Mouse (Mus musculus) limb, embryonic 14.5 days (tissue): ENCODE measurements around the gene Olfr178. TPM values are rescaled to one million over a fixed set of nuclear protein-coding genes. Genes with fewer than 3 reads are reported as not detected.

Experiments
- ATAC-seq: fragments of 200-750 bp; cut with Nextera tagmentation; 2 replicates; pipeline ENCODE4 v1.8.0; 2017; ENCODE audit warnings: low read depth, moderate number of reproducible peaks, moderate TSS enrichment; ENCODE audit not compliant: low FRiP score
- DNase-seq: peaks from one replicate; pipeline ENCODE4 v3.0.0-alpha.2; 2015; ENCODE audit warnings: low spot score
- H3K27ac ChIP-seq: fragments of 300-500 bp; sonication (generic); replicated peaks from 2 replicates; pipeline ENCODE4 v1.5.1; 2014; ENCODE audit warnings: low read depth, mild to moderate bottlenecking, low read length, moderate library complexity, mixed read lengths
- H3K27me3 ChIP-seq: fragments of 300-500 bp; sonication (generic); 2 replicates; pipeline ENCODE4 v1.6.1; 2014; ENCODE audit warnings: low read length, mixed read lengths; ENCODE audit not compliant: control insufficient read depth, insufficient read depth
- H3K36me3 ChIP-seq: fragments of 300-500 bp; sonication (generic); 2 replicates; pipeline ENCODE4 v1.6.1; 2014; ENCODE audit warnings: mild to moderate bottlenecking, low read length, moderate library complexity, mixed read lengths; ENCODE audit not compliant: control insufficient read depth, insufficient read depth
- H3K4me1 ChIP-seq: fragments of 300-500 bp; sonication (generic); 2 replicates; pipeline ENCODE4 v1.6.1; 2014; ENCODE audit warnings: antibody characterized with exemption, low read length, mixed read lengths; ENCODE audit not compliant: control insufficient read depth, insufficient read depth
- H3K4me2 ChIP-seq: fragments of 300-500 bp; sonication (generic); replicated peaks from 2 replicates; pipeline ENCODE4 v1.6.1; 2014; ENCODE audit warnings: low read depth, mild to moderate bottlenecking, low read length, moderate library complexity; ENCODE audit not compliant: severe bottlenecking
- H3K4me3 ChIP-seq: fragments of 300-500 bp; sonication (generic); replicated peaks from 2 replicates; pipeline ENCODE4 v1.5.1; 2014; ENCODE audit warnings: low read length
- H3K9ac ChIP-seq: fragments of 300-500 bp; sonication (generic); 2 replicates; pipeline ENCODE4 v1.6.1; 2014; ENCODE audit warnings: mild to moderate bottlenecking, low read depth, low read length, moderate library complexity; ENCODE audit not compliant: severe bottlenecking
- H3K9me3 ChIP-seq: fragments of 300-500 bp; sonication (generic); 2 replicates; pipeline ENCODE4 v1.6.1; 2016; ENCODE audit warnings: low read length; ENCODE audit not compliant: control insufficient read depth
- POLR2A ChIP-seq: fragments of 200-500 bp; IDR thresholded peaks from 2 replicates; pipeline ENCODE4 v1.8.0; 2012; ENCODE audit warnings: inconsistent platforms, mild to moderate bottlenecking, moderate library complexity, borderline replicate concordance; ENCODE audit not compliant: insufficient read depth, insufficient read length; ENCODE audit errors: extremely low read depth
- WGBS: fragments of 180-500 bp; shearing (Covaris S2); extraction: QIAGEN DNeasy Blood & Tissue Kit; methylation state at CpG from one replicate; pipeline ENCODE4 v1.1.7; 2014; 5-methylcytosine and 5-hydroxymethylcytosine counted together
- polyA plus RNA-seq, 2 experiments: library from polyadenylated mRNA; depleted of rRNA in 1 of 2; stranded (reverse) in 1 of 2; unstranded in 1 of 2; fragments of >200 nt; fragmentation: Nextera tagmentation in 1 of 2; extraction: Ambion mirVana in 1 of 2; gene quantifications; 2 replicates each; pipeline versions ENCODE4 v1.2.1 to v1.2.3; 2012 to 2014

The Olfr178 gene
- polyA plus RNA-seq (2012; rRNA removed) (not detected in 2 replicates), polyA plus RNA-seq (2014; fragmentation: Nextera tagmentation; extraction: Ambion mirVana) (not detected in 2 replicates)

DNA sequence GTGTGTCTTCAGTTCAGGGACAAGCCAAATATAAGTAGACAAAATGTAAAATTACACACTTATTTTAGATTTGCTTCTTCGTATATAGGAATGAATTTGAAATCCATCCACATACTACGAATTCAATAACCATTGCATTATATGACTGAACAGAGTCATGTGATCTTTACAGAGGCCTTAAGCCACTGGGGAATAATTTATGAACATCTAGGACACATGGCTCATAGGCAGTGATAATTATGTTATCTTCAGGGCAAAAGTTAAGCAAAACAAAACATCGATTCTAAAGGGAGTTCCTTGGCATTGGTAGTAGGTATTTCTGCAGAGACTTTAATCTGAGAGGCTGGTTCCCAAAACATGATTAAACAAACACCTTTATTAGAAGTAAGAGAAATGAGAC is at the start of gene Olfr178:
TSS of gene Olfr178 (minus strand) at position 101 of the 400 bp plus-strand sequence.
- no peak within 1 kb of the TSS for H3K4me2 ChIP-seq
- ATAC-seq: no peak
- no peak within 1 kb of the TSS for H3K27ac ChIP-seq
- no peak for DNase-seq
- H3K4me1 ChIP-seq: no peaks in the 10 kb centered on the region
- no peaks in the 10 kb centered on the region for H3K9me3 ChIP-seq
- H3K4me3 ChIP-seq: no peak within 1 kb of the TSS
- no peak within 1 kb of the TSS for H3K9ac ChIP-seq
- 90% methylated on average over 3 of the region's 3 CpGs for WGBS
- no peaks in the 10 kb centered on the region for H3K36me3 ChIP-seq
- no peaks in the 10 kb centered on the region for H3K27me3 ChIP-seq
- no peak for TF ChIP-seq POLR2A

DNA sequence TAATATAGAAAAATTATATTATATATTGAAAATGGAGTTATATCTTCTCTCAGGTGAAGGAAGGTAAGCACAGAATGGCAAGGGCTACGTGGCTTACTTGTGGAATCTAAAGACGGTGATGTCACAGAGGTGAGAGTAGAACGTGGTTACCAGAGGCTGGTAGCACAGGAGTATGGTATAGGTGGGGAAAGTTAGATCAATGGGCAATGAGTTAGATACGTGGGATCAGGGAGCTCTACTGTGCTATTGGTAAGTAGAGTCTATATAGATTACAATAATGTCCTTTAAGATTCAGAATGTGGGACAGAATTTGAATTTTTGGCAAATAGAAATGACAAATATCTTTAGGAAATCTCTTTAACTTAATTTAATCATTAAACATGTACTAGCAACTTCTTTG is 37.4 kb upstream of the Olfr178 start, which contains the start of gene Olfr180:
TSS of gene Olfr180 (minus strand) at position 101 of the 400 bp plus-strand sequence.
- no peak for DNase-seq
- Histone ChIP-seq H3K27ac (no peak within 1 kb of the TSS), H3K9ac (no peak within 1 kb of the TSS), H3K4me1 (no peaks in the 10 kb centered on the region), H3K36me3 (no peaks in the 10 kb centered on the region), H3K27me3 (no peaks in the 10 kb centered on the region), H3K9me3 (no peaks in the 10 kb centered on the region), H3K4me2 (no peak within 1 kb of the TSS), H3K4me3 (no peak within 1 kb of the TSS)
- WGBS: 77% methylated on average over 4 of the region's 4 CpGs
- TF ChIP-seq POLR2A: no peak
- no peak for ATAC-seq

DNA sequence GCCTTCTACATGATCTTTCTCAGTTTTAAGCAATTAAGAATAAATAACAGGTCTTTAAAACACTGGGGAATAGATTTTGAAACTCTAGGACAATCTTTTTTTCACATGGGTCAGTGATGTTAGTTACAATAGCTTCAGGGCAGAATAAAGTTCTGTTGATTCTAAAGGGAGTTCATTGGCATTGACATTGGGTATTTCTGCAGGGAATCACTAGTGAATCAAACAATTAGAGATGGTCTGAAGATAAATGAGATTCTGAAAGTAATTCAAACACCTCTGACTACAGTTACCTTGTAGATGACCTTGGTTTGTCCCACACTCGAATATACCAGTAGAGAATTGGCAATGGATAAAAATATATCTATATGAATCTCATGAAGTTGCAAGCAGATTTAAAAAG is 36.8 kb upstream of the Olfr178 start, which contains the start of gene Olfr181:
TSS of gene Olfr181 (minus strand) at position 101 of the 400 bp plus-strand sequence.
- H3K27ac ChIP-seq: no peak within 1 kb of the TSS
- H3K27me3 ChIP-seq: no peaks in the 10 kb centered on the region
- ATAC-seq: no peak
- no peaks in the 10 kb centered on the region for H3K9me3 ChIP-seq
- no peak within 1 kb of the TSS for H3K4me3 ChIP-seq
- H3K4me2 ChIP-seq: no peak within 1 kb of the TSS
- no peaks in the 10 kb centered on the region for H3K4me1 ChIP-seq
- 66% methylated on average over 1 of the region's 1 CpGs for WGBS
- TF ChIP-seq POLR2A: no peak
- H3K36me3 ChIP-seq: no peaks in the 10 kb centered on the region
- no peak for DNase-seq
- no peak within 1 kb of the TSS for H3K9ac ChIP-seq

DNA sequence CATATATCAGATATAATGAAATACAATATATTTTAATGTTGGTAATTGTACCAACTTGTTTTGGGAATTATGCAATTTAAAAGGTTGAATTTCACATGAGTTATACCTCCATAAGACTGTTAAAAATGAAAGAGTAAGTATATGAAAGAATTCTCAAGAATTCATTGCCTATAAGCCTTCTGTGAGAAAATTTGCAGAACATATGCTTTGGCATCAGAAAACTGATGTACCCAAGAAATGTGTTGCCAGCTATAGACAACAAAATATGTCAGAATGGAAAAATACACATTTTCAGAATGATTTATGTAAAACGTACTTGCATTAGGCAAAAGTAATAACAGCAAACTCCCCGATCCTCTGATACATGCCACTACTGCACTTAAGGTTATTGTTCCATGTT is 7.4 kb downstream of the Olfr178 start:
- H3K9ac ChIP-seq: no peak overlapping the region
- WGBS: 92% methylated on average over 2 of the region's 2 CpGs
- H3K4me2 ChIP-seq: no peak overlapping the region
- no peak overlapping the region for H3K4me3 ChIP-seq
- no peak overlapping the region for H3K27ac ChIP-seq
- no peaks in the 10 kb centered on the region for H3K36me3 ChIP-seq
- H3K27me3 ChIP-seq: no peaks in the 10 kb centered on the region
- DNase-seq (no peak), ATAC-seq (no peak)
- H3K4me1 ChIP-seq: no peaks in the 10 kb centered on the region
- no peaks in the 10 kb centered on the region for H3K9me3 ChIP-seq
- no peak for TF ChIP-seq POLR2A

- 56% methylated on average over 1 of the region's 1 CpGs for WGBS
- no peak for DNase-seq
- no peaks in the 10 kb centered on the region for H3K4me1 ChIP-seq
- no peak within 1 kb of the TSS for H3K4me3 ChIP-seq
- H3K27ac ChIP-seq: no peak within 1 kb of the TSS
- no peaks in the 10 kb centered on the region for H3K27me3 ChIP-seq
- no peak within 1 kb of the TSS for H3K4me2 ChIP-seq
- no peaks in the 10 kb centered on the region for H3K36me3 ChIP-seq
- no peak for TF ChIP-seq POLR2A
- no peak for ATAC-seq
- no peak within 1 kb of the TSS for H3K9ac ChIP-seq
- no peaks in the 10 kb centered on the region for H3K9me3 ChIP-seq
These were observed 17.2 kb downstream of the Olfr178 start, which contains the start of gene Olfr177 for GRCm38 (mm10) chr16:58874668-58875067. Gene Olfr177 (minus strand): TSS chr16:58874768.

DNA sequence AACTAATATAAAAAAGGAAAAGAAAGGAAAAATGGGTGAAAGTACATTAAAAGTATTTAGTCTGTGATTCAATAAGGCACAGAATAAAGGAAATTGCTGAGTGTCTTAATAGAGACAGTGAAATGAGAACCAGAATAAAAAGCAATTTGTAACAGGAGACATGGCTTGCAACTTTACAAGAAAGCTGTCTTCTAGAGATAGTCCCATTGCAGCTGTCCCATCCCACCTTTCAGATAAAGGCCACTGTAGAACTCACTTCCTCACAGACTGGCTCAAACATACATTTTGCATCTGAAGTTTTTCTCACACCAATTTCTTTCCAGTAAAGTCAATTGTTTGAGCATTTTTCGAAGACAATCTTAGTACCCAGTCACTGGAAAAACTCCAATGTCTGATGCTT is 30.4 kb downstream of the Olfr178 start:
- no peak overlapping the region for H3K9ac ChIP-seq
- no peak overlapping the region for H3K4me2 ChIP-seq
- H3K4me1 ChIP-seq: no peaks in the 10 kb centered on the region
- 79% methylated on average over 1 of the region's 1 CpGs for WGBS
- no peak overlapping the region for H3K27ac ChIP-seq
- TF ChIP-seq POLR2A: no peak
- no peak overlapping the region for H3K4me3 ChIP-seq
- ATAC-seq (no peak), DNase-seq (no peak)
- H3K36me3 ChIP-seq: no peaks in the 10 kb centered on the region
- no peaks in the 10 kb centered on the region for H3K27me3 ChIP-seq
- H3K9me3 ChIP-seq: no peaks in the 10 kb centered on the region
